Mouse (Mus musculus) stomach, embryonic 15.5 days (tissue): Measurements from ENCODE around the gene Kctd14. TPM values are rescaled to one million over a fixed set of nuclear protein-coding genes. Genes with fewer than 3 reads are reported as not detected.
A peak's percentile ranks its signal among the peaks of the same experiment; 100 is the strongest.
"Not testable (repeated sequence)": the region's sequence is repeated elsewhere in the genome, so short reads cannot be mapped to it uniquely, and the experiment has no call there.

Experiments used
- ATAC-seq: fragments of 200-750 bp; cut with Nextera tagmentation; 2 replicates; pipeline ENCODE4 v1.8.0; 2017; ENCODE audit warnings: low read depth, moderate number of reproducible peaks, moderate TSS enrichment; ENCODE audit not compliant: insufficient read depth, low FRiP score
- H3K27ac ChIP-seq: fragments of 300-500 bp; sonication (generic); 2 replicates; pipeline ENCODE4 v1.5.1; 2015; ENCODE audit warnings: mild to moderate bottlenecking, inconsistent platforms
- H3K27me3 ChIP-seq: fragments of 300-500 bp; sonication (generic); replicated peaks from 2 replicates; pipeline ENCODE4 v1.6.1; 2015; ENCODE audit warnings: inconsistent platforms
- H3K36me3 ChIP-seq: fragments of 300-500 bp; sonication (generic); 2 replicates; pipeline ENCODE4 v1.6.1; 2015; ENCODE audit warnings: inconsistent platforms
- H3K4me1 ChIP-seq: fragments of 300-500 bp; sonication (generic); 2 replicates; pipeline ENCODE4 v1.6.1; 2015; ENCODE audit warnings: inconsistent platforms
- H3K4me2 ChIP-seq: fragments of 300-500 bp; sonication (generic); 2 replicates; pipeline ENCODE4 v1.6.1; 2015; ENCODE audit warnings: mild to moderate bottlenecking, inconsistent platforms
- H3K4me3 ChIP-seq: fragments of 300-500 bp; sonication (generic); replicated peaks from 2 replicates; pipeline ENCODE4 v1.5.1; 2015; ENCODE audit warnings: inconsistent platforms
- H3K9ac ChIP-seq: fragments of 300-500 bp; sonication (generic); 2 replicates; pipeline ENCODE4 v1.6.1; 2015; ENCODE audit warnings: inconsistent platforms
- H3K9me3 ChIP-seq: fragments of 300-500 bp; sonication (generic); 2 replicates; pipeline ENCODE4 v1.6.1; 2016; ENCODE audit warnings: inconsistent platforms
- WGBS: fragments of 180-500 bp; shearing (Covaris S2); methylation state at CpG from one replicate; pipeline ENCODE4 v1.1.7; 2015; 5-methylcytosine and 5-hydroxymethylcytosine counted together
- polyA plus RNA-seq: library from polyadenylated mRNA; unstranded; fragments of >200 nt; fragmentation: Nextera tagmentation; extraction: Ambion mirVana; gene quantifications from 2 replicates; pipeline ENCODE4 v1.2.1, GENCODE M21; 2015

Kctd14 gene
- polyA plus RNA-seq, 1 experiment from 2014 or later = 21.1 TPM

DNA sequence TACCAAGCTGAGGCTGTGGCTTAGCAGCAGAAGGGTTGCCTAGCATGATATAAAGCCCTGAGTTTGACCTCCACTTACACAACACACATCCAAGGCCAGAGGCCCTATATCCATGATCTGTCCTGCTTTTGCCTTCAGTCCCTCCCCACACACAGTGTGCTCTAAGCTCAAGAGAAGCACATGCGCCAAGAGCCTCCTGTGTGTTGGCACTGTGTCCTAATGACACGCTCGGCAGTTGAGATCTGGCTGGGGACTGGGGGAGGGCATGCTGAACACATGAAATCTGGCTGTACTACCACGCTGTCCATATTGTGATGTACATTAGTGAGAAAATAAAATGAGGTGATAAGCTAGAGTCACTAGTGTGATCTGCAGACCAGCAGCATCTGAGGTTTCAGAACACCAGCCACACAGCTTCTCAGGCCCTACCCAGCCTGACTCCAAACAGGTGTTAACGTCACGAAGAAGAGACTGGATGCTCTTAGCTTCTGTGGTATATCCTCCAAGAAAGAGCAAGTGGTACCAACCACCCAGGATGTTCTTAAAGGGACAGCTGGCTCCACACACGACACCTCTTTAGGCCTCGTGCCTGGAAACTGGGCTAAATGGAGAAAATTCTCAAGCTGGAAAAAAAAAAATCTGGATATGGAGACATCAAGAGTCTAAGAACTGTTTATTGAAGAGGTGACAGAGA, 30.0 kb upstream of the Kctd14 start:
- H3K27me3 ChIP-seq = no peaks in the 10 kb centered on the region
- no peaks in the 10 kb centered on the region for H3K9me3 ChIP-seq
- H3K27ac ChIP-seq = no peak overlapping the region
- H3K4me2 ChIP-seq = no peak overlapping the region
- no peaks in the 10 kb centered on the region for H3K36me3 ChIP-seq
- H3K4me3 ChIP-seq = no peak overlapping the region
- H3K9ac ChIP-seq = no peak overlapping the region
- ATAC-seq = no peak
- 73% methylated on average over 8 of the region's 8 CpGs for WGBS
- no peaks in the 10 kb centered on the region for H3K4me1 ChIP-seq

DNA sequence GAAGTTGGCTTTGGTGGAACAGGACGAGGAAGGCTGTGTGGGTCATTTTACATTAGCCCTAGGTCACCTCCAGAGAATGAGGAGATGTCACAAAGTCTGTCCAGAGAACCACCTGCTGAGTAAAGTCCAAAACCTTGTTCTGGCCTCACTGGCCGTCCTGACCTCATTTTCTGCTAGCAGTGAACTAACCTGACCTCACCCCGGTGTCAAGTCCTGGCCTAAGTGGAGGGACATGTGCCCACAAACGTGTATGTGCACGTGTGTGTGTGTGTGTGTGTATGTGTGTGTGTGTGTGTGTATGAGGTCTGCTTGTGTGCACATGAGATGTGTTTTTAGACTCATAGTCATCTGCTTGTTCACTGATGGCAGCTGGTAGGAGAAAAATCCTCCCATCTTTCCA, 27.4 kb upstream of the Kctd14 start:
- Histone ChIP-seq H3K4me1 (0 out of 2 replicates have a peak, but pooled peaks cover 3% of the 10 kb centered on the region), H3K36me3 (no peaks in the 10 kb centered on the region), H3K27ac (no peak overlapping the region), H3K4me3 (no peak overlapping the region), H3K9me3 (no peaks in the 10 kb centered on the region), H3K27me3 (no peaks in the 10 kb centered on the region), H3K4me2 (no peak overlapping the region), H3K9ac (no peak overlapping the region)
- 50% methylated on average over 5 of the region's 5 CpGs for WGBS
- no peak for ATAC-seq

DNA sequence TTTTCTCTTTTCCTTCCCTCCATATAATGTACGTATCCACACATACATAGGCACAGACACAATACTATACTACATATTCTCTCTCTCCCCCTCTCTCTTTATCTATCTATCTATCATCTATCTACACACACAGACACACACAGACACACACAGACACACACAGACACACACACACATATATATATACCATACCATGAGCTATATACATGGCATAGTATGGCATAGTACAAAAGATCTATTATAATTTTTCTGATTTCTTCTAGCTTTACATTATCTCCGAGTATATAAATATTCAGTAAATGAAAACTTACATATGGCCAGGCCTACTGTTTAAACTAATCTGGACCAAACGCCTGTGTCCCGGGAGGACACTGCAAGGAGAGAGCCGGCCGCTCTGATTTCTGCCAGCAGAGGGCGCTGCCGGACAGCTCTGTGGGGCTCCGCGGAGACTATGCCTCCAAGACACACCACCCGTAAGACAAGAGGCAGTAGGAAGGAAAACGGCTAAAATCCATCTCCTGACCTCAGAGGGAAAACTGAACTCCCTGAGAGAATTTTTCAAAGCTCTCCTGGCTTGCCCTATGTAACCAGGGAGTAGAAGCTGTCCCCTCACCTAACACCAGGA, 26.4 kb upstream of the Kctd14 start:
- no peaks in the 10 kb centered on the region for H3K9me3 ChIP-seq
- no peak overlapping the region; the same call in 1 of the 2 replicates for H3K27ac ChIP-seq
- no peak overlapping the region for H3K4me3 ChIP-seq
- WGBS = 8% methylated on average over 12 of the region's 12 CpGs
- no peaks in the 10 kb centered on the region for H3K27me3 ChIP-seq
- H3K36me3 ChIP-seq = no peaks in the 10 kb centered on the region
- H3K9ac ChIP-seq = no peak overlapping the region
- H3K4me2 ChIP-seq = no peak overlapping the region
- H3K4me1 ChIP-seq = peaks cover 5% of the 10 kb centered on the region; the same call in 1 of the 2 replicates
- ATAC-seq = peak; percentile 75

DNA sequence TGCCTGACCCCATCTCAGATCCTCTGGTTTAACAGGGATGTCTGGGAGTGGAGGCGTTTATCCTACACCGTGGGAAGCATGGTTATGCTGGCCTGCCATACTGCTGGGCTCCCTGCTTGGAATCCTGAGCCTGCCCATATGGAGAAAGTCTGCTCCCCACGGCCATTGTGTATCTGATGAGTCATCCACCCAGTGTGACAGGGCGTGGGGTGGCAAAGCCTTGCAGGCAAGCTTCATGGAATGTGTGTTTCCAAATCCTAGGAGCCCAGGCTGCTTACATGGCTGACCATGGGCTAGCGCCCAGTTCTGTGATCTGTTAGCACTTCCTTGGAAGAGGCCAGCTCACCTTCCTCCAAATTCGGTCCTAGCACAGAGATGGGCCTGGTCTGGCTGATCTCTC, 24.6 kb upstream of the Kctd14 start:
- H3K4me1 ChIP-seq = peaks cover 9% of the 10 kb centered on the region; the same call in 1 of the 2 replicates
- H3K9ac ChIP-seq = no peak overlapping the region
- no peaks in the 10 kb centered on the region for H3K36me3 ChIP-seq
- WGBS = 65% methylated on average over 6 of the region's 6 CpGs
- no peaks in the 10 kb centered on the region for H3K9me3 ChIP-seq
- no peaks in the 10 kb centered on the region for H3K27me3 ChIP-seq
- no peak overlapping the region for H3K4me3 ChIP-seq
- H3K27ac ChIP-seq = peak overlapping the region; percentile 17; the same call in 1 of the 2 replicates
- no peak for ATAC-seq
- H3K4me2 ChIP-seq = no peak overlapping the region

DNA sequence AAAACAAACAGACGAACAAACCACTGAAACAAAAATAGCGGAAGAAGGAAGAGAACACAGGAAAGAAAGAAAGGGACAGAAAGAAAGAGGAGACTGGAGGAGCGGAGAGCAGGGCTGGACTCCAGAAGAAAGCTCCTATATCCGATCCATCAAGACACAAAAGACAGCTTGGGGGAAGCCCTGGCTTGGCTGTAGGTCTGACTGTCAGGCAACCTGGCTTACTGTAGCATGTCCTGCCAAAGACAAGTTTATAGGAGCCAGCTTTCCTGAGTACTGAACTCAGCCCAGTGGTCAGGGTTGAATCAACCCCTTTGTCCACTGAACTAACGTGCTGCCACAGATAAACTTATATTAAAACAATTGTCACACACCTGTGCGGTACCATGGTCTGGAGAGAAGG, 23.8 kb upstream of the Kctd14 start:
- Histone ChIP-seq H3K36me3 (no peaks in the 10 kb centered on the region), H3K27ac (peak overlapping the region; percentile 17; the same call in 1 of the 2 replicates), H3K9ac (no peak overlapping the region), H3K4me1 (peaks cover 9% of the 10 kb centered on the region; the same call in 1 of the 2 replicates), H3K4me2 (no peak overlapping the region), H3K4me3 (no peak overlapping the region), H3K27me3 (no peaks in the 10 kb centered on the region), H3K9me3 (no peaks in the 10 kb centered on the region)
- 83% methylated on average over 6 of the region's 6 CpGs for WGBS
- no peak for ATAC-seq

DNA sequence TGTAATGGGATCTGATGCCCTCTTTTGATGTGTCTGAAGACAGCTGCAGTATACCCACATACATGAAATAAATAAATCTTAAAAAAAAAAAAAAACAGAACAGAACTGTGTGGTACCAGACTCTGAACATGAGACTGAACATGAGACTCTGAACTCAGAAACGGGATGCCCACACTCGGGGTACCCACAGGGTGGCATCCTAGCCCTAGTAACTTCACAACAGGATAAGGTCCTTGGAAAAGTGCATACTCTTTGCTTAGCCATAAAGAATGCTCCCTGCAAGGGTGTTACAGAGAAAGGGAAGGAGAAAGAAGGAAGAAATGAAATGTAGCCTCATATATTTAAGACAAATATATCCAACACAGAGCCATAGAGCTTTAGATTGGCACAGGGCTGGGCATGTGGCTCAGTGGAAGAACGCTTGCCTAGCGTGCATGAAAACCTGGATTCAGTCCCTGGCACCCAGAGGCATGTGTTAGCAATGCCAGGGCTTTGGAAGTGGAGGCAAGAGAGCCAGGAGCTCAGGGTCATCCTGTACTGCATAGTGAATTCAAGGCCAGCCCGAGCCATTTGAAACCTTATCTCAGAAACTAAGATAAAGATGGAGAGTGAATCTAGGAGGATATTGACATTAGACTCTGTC, 23.2 kb upstream of the Kctd14 start:
- peaks cover 9% of the 10 kb centered on the region; the same call in 1 of the 2 replicates for H3K4me1 ChIP-seq
- no peak overlapping the region for H3K4me2 ChIP-seq
- no peaks in the 10 kb centered on the region for H3K9me3 ChIP-seq
- no peaks in the 10 kb centered on the region for H3K27me3 ChIP-seq
- no peak overlapping the region for H3K4me3 ChIP-seq
- H3K9ac ChIP-seq = no peak overlapping the region
- no peak for ATAC-seq
- peak overlapping the region; percentile 40; the same call in 1 of the 2 replicates for H3K27ac ChIP-seq
- H3K36me3 ChIP-seq = no peaks in the 10 kb centered on the region
- 74% methylated on average over 5 of the region's 5 CpGs for WGBS

DNA sequence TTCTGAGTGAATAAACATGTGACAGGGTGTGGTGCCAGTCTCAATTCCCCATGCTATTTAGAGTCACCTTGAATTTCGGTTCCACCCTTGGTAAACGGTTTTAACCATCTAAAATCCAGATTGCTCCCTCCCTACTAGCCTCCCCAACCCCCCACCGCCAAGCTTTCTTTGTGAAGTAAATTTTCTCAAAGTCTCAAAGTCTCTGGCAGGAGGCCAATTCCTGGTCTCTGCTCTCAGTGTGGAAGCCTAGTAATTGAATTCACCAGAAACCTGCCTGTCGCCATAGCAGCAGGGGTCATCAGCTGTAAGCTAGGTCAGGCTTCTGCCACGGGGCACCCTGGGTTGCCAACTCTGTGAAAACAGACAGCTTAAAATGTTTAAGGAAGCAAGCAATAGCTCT, 21.4 kb upstream of the Kctd14 start:
- Histone ChIP-seq H3K4me2 (no peak overlapping the region), H3K36me3 (no peaks in the 10 kb centered on the region), H3K27me3 (no peaks in the 10 kb centered on the region), H3K4me1 (peaks cover 9% of the 10 kb centered on the region; the same call in 1 of the 2 replicates), H3K9me3 (no peaks in the 10 kb centered on the region), H3K4me3 (no peak overlapping the region), H3K27ac (peak overlapping the region; percentile 84), H3K9ac (no peak overlapping the region)
- 7% methylated on average over 5 of the region's 5 CpGs for WGBS
- ATAC-seq = peak; percentile 79

DNA sequence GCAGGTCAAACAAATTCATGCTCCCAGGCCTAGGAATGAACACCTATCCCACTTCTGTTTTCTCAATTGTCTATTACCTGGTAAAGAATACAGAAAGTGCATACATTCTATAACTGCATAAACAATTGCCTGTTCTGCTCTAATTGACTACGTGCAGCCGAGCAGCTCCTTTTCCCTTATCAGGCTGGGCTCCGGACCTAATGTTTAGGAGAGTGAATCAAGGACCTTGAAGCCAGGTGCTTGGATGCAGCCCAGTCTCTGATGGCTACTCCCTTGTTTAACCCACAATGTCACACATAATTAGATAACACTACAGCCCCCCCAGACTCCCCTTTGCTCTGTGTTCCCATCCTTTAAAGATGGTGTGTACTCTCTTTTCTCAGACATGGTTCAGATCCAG, 17.6 kb upstream of the Kctd14 start:
- not testable (repeated sequence) for H3K4me2 ChIP-seq, H3K4me1 ChIP-seq, H3K27me3 ChIP-seq, H3K36me3 ChIP-seq, H3K9ac ChIP-seq, H3K9me3 ChIP-seq, H3K4me3 ChIP-seq
- peak; percentile 51; the same call in 1 of the 2 replicates for ATAC-seq
- 41% methylated on average over 3 of the region's 3 CpGs for WGBS
- H3K27ac ChIP-seq = peak overlapping the region; percentile 71; the same call in 1 of the 2 replicates

DNA sequence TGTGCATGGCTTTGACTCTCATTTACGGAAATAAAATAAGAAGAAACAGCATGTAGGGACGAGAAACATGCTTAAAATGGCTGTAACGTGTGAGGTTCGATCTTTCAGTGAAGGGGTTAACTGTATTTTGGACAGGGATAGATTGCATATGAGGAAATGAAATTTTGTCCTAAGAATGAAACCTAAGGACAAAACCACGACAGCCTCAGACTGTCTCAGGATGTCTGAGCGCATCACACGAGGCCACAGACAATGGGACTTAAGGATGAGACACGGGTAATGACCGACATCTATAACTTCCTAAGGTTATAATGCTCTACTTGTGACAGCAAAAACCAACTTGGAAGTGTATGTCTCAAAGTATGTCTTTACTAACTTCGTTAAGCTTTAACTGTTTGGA, 16.6 kb upstream of the Kctd14 start:
- Histone ChIP-seq H3K4me3 (no peak overlapping the region), H3K9me3 (no peaks in the 10 kb centered on the region), H3K4me1 (peaks cover 6% of the 10 kb centered on the region; the same call in 1 of the 2 replicates), H3K9ac (no peak overlapping the region), H3K4me2 (no peak overlapping the region), H3K27me3 (no peaks in the 10 kb centered on the region), H3K36me3 (no peaks in the 10 kb centered on the region), H3K27ac (no peak overlapping the region)
- no peak for ATAC-seq
- WGBS = 81% methylated on average over 10 of the region's 10 CpGs

DNA sequence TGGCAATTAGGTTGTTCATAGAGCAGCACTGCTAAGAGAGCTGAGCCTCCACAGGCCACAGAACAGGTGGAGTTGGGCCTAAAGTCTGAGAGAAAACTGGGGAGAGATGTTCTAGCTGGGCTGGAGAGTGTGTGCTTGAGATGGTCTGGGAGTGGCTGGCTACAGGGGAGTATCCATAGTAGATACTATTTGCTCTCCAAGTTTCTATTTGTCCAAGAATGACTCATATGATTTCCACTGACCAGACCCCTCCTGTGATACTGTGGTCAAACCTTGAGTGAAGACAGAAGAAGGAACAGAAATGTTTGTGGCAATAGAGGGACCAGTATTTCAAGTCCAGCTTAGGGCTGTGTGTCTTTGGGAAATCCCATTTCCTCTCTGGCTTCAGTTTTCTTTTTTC, 12.1 kb upstream of the Kctd14 start:
- Histone ChIP-seq H3K4me1 (no peaks in the 10 kb centered on the region), H3K9ac (no peak overlapping the region), H3K4me3 (no peak overlapping the region), H3K9me3 (no peaks in the 10 kb centered on the region), H3K4me2 (no peak overlapping the region), H3K27me3 (no peaks in the 10 kb centered on the region), H3K27ac (peak overlapping the region; percentile 23), H3K36me3 (no peaks in the 10 kb centered on the region)
- peak; percentile 94 for ATAC-seq

DNA sequence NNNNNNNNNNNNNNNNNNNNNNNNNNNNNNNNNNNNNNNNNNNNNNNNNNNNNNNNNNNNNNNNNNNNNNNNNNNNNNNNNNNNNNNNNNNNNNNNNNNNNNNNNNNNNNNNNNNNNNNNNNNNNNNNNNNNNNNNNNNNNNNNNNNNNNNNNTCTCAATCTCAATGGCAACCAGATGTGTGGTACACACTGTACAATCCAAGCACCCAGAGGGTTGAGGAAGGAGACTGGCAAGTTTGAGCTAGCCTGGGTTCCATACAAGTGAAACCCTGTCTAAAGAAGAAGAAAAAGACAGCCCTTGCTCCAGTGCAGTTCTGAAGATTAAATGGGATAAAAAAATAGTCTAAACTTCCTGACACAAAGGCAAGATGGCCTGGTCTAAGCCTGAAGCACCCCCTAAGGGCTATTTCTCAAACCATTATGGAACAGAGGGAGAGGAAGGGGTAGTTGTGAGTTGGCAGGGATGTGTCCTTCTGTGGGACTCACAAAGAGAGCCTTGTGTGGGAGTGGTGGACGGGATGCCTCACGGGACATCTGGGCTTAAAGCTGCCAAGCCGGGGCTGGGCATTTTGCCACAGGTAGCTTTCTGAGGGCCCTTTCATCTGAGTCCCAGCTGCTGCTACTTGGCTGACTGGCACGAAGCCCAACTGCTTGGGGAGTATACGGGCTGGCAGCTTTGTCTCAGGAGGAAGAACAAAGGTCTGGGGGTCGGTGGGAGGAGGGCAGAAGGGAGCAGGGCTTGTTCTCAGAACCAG, 4.8 kb upstream of the Kctd14 start:
- no peaks in the 10 kb centered on the region for H3K9me3 ChIP-seq
- no peak overlapping the region for H3K4me2 ChIP-seq
- ATAC-seq = peak; percentile 78
- peak overlapping the region; percentile 78 for H3K27ac ChIP-seq
- 31% methylated on average over 6 of the region's 6 CpGs for WGBS
- H3K4me3 ChIP-seq = no peak overlapping the region
- H3K9ac ChIP-seq = no peak overlapping the region
- H3K4me1 ChIP-seq = 0 out of 2 replicates have a peak, but pooled peaks cover 13% of the 10 kb centered on the region
- no peaks in the 10 kb centered on the region for H3K27me3 ChIP-seq
- H3K36me3 ChIP-seq = no peaks in the 10 kb centered on the region
